Mouse (Mus musculus) skeletal muscle tissue, adult 2 months (tissue): ENCODE measurements around the gene Gpam.

ENCODE experiments used
- DNase-seq: peaks from one replicate; pipeline ENCODE4 v3.0.0-alpha.2; 2012; ENCODE audit warnings: low read depth, low spot score

Gpam gene

GRCm38 (mm10) chr19:55101659-55102058 lies 25.4 kb downstream of the Gpam start:
- DNase-seq = no peak

GRCm38 (mm10) chr19:55100227-55101140 lies 26.6 kb downstream of the Gpam start:
- DNase-seq = peak; percentile 49

- DNase-seq = peak; percentile 90
Measured at GRCm38 (mm10) chr19:55099184-55100160, 27.6 kb downstream of the Gpam start.

- DNase-seq = peak; percentile 59
Measured at GRCm38 (mm10) chr19:55098409-55099183, 28.4 kb downstream of the Gpam start.

GRCm38 (mm10) chr19:55097396-55097967 lies 29.6 kb downstream of the Gpam start:
- DNase-seq = no peak

GRCm38 (mm10) chr19:55096666-55097065 lies 30.4 kb downstream of the Gpam start:
- no peak for DNase-seq

GRCm38 (mm10) chr19:55095547-55095946 lies 31.5 kb downstream of the Gpam start:
- no peak for DNase-seq

GRCm38 (mm10) chr19:55091602-55092413 lies 35.2 kb downstream of the Gpam start:
- no peak for DNase-seq

GRCm38 (mm10) chr19:55090885-55091284 lies 36.2 kb downstream of the Gpam start:
- DNase-seq = no peak

- DNase-seq = no peak
Measured at GRCm38 (mm10) chr19:55090142-55090541, 36.9 kb downstream of the Gpam start.

GRCm38 (mm10) chr19:55087776-55088175 lies 39.3 kb downstream of the Gpam start:
- DNase-seq = no peak

- DNase-seq = no peak
Measured at GRCm38 (mm10) chr19:55085857-55086185, 41.2 kb downstream of the Gpam start.

- no peak for DNase-seq
Measured at GRCm38 (mm10) chr19:55084971-55085856, 41.8 kb downstream of the Gpam start.

GRCm38 (mm10) chr19:55076822-55077221 lies 50.2 kb downstream of the Gpam start:
- no peak for DNase-seq

- DNase-seq = no peak
Measured at GRCm38 (mm10) chr19:55073004-55073403, 54.0 kb downstream of the Gpam start.

- DNase-seq = no peak
Measured at GRCm38 (mm10) chr19:55069054-55069453, 58.0 kb downstream of the Gpam start.

GRCm38 (mm10) chr19:55063272-55063671 lies 63.8 kb downstream of the Gpam start:
- no peak for DNase-seq

- no peak for DNase-seq
Measured at GRCm38 (mm10) chr19:55062501-55062900, 64.5 kb downstream of the Gpam start.

GRCm38 (mm10) chr19:55061951-55062350 lies 65.1 kb downstream of the Gpam start:
- no peak for DNase-seq
